Mouse (Mus musculus) embryonic facial prominence, embryonic 14.5 days (tissue): ENCODE results near the gene Prss56. TPM values are rescaled to one million over a fixed set of nuclear protein-coding genes. Genes with fewer than 3 reads are reported as not detected.

Experiments used
- ATAC-seq: fragments of 200-750 bp; cut with Nextera tagmentation; 2 replicates; pipeline ENCODE4 v1.8.0; 2017; ENCODE audit warnings: low read depth, moderate number of reproducible peaks, moderate TSS enrichment
- DNase-seq: peaks from one replicate; pipeline ENCODE4 v3.0.0-alpha.2; 2015; ENCODE audit warnings: low spot score
- H3K27ac ChIP-seq: fragments of 300-500 bp; sonication (generic); replicated peaks from 2 replicates; pipeline ENCODE4 v1.5.1; 2014; ENCODE audit warnings: low read depth, mild to moderate bottlenecking, low read length, moderate library complexity
- H3K27me3 ChIP-seq: fragments of 300-500 bp; sonication (generic); replicated peaks from 2 replicates; pipeline ENCODE4 v1.6.1; 2014; ENCODE audit warnings: low read length; ENCODE audit not compliant: control insufficient read depth, insufficient read depth
- H3K36me3 ChIP-seq: fragments of 300-500 bp; sonication (generic); 2 replicates; pipeline ENCODE4 v1.6.1; 2014; ENCODE audit warnings: low read length, mixed read lengths; ENCODE audit not compliant: control insufficient read depth, insufficient read depth
- H3K4me1 ChIP-seq: fragments of 300-500 bp; sonication (generic); 2 replicates; pipeline ENCODE4 v1.6.1; 2014; ENCODE audit warnings: antibody characterized with exemption, low read length; ENCODE audit not compliant: control insufficient read depth, insufficient read depth
- H3K4me2 ChIP-seq: fragments of 300-500 bp; sonication (generic); 2 replicates; pipeline ENCODE4 v1.6.1; 2014; ENCODE audit warnings: low read depth, mild to moderate bottlenecking, low read length, moderate library complexity, mixed read lengths
- H3K4me3 ChIP-seq: fragments of 300-500 bp; sonication (generic); 2 replicates; pipeline ENCODE4 v1.5.1; 2014; ENCODE audit warnings: low read depth, mild to moderate bottlenecking, low read length
- H3K9ac ChIP-seq: fragments of 300-500 bp; sonication (generic); 2 replicates; pipeline ENCODE4 v1.6.1; 2014; ENCODE audit warnings: low read depth, mild to moderate bottlenecking, low read length, moderate library complexity, mixed read lengths
- H3K9me3 ChIP-seq: fragments of 300-500 bp; sonication (generic); 2 replicates; pipeline ENCODE4 v1.6.1; 2016; ENCODE audit warnings: low read length; ENCODE audit not compliant: control insufficient read depth
- WGBS: fragments of 180-500 bp; shearing (Covaris S2); extraction: QIAGEN DNeasy Blood & Tissue Kit; methylation state at CpG from one replicate; pipeline ENCODE4 v1.1.7; 2014; 5-methylcytosine and 5-hydroxymethylcytosine counted together
- polyA plus RNA-seq: library from polyadenylated mRNA; unstranded; fragments of >200 nt; fragmentation: Nextera tagmentation; extraction: Ambion mirVana; gene quantifications from 2 replicates; pipeline ENCODE4 v1.2.1, GENCODE M21; 2014

Prss56 gene
- polyA plus RNA-seq, 1 experiment from 2014 or later = 1.5 TPM

DNA sequence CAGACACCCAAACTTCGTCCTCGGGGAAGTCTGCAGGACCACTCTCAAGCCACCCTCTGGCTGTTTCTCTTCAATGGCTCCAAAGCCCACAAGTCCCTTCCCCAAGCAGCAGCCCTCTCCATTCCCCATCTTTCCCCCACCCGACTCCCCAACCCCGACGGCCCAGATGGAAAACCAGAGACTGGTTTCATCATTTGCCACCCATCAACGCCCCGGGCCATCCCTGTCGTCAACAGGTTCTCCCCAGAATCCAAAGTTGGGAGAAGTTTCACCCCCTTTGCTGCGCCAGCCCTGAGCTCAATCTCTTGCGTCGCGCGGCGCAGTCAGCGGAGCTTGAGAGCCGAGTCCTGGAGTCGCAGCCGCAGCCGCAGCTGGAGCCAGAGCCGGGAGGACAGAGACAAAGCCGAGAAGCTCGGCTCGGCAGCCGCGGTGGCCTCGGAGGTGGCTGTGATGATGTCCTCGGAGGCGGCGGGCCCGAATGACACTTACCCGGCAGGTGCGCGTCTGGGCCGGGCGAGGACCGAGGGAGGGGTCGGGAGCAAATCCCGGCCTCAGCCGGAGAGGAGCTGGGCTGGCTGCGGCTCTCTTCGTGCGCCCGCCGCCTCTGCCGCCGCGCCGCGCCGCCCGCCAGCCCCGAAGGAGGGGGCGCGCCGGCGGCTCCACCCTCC is 27.4 kb upstream of the Prss56 start:
- Histone ChIP-seq H3K9me3 (no peaks in the 10 kb centered on the region), H3K27ac (no peak overlapping the region), H3K9ac (peak overlapping the region; percentile 42), H3K4me2 (peak overlapping the region; percentile 72), H3K4me3 (peak overlapping the region; percentile 40), H3K36me3 (no peaks in the 10 kb centered on the region), H3K4me1 (no peaks in the 10 kb centered on the region; the same call in 1 of the 2 replicates), H3K27me3 (peaks cover 86% of the 10 kb centered on the region)
- WGBS = 1% methylated on average over 30 of the region's 56 CpGs
- DNase-seq (peak; percentile 42), ATAC-seq (peak; percentile 56; the same call in 1 of the 2 replicates)

DNA sequence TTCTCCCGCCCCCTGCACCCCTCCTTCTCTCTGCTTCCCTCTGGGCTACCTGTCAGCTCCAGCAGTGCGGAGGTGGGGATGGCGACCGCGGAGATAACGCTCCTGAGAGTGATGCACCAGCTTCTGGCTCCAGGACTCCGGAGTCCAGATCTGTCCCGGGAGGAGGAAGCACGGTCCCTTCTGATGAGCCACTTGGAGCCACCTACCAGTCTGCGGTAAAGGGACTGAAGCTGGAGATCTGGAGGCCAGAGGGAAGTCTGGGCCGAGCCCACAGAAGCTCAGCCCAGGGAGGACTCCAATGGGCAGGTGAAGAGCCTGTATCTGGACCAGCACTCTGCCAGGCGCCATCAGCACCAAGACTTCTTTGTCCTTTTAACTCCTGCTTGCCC is 26.9 kb upstream of the Prss56 start, which contains the start of gene Ecel1:
Ecel1 (minus strand) TSS at position 323 of the 389 bp plus-strand sequence.
- no peak for DNase-seq
- Histone ChIP-seq H3K4me3 (peak within 1 kb of the TSS; percentile 40), H3K27ac (no peak within 1 kb of the TSS), H3K9ac (peak within 1 kb of the TSS; percentile 42), H3K27me3 (peaks cover 82% of the 10 kb centered on the region), H3K9me3 (no peaks in the 10 kb centered on the region), H3K4me2 (peak within 1 kb of the TSS; percentile 72), H3K4me1 (no peaks in the 10 kb centered on the region; the same call in 1 of the 2 replicates), H3K36me3 (no peaks in the 10 kb centered on the region)
- ATAC-seq = 0 out of 2 replicates have a peak, but pooled peaks have one; percentile 2
- WGBS = 4% methylated on average over 11 of the region's 12 CpGs

- DNase-seq = no peak
- Histone ChIP-seq H3K36me3 (no peaks in the 10 kb centered on the region), H3K27ac (no peak overlapping the region), H3K9ac (no peak overlapping the region), H3K9me3 (no peaks in the 10 kb centered on the region), H3K4me1 (no peaks in the 10 kb centered on the region), H3K4me2 (no peak overlapping the region), H3K4me3 (no peak overlapping the region), H3K27me3 (peaks cover 52% of the 10 kb centered on the region)
- ATAC-seq = no peak
- WGBS = 80% methylated on average over 3 of the region's 3 CpGs
Measured at GRCm38 (mm10) chr1:87159396-87159795, 23.7 kb upstream of the Prss56 start.

GRCm38 (mm10) chr1:87164164-87164795 is 18.8 kb upstream of the Prss56 start:
- no peak overlapping the region for H3K4me3 ChIP-seq
- H3K4me2 ChIP-seq = no peak overlapping the region
- DNase-seq = no peak
- H3K9me3 ChIP-seq = no peaks in the 10 kb centered on the region
- WGBS = 36% methylated on average over 9 of the region's 11 CpGs
- no peaks in the 10 kb centered on the region for H3K4me1 ChIP-seq
- H3K9ac ChIP-seq = no peak overlapping the region
- peaks cover 14% of the 10 kb centered on the region for H3K27me3 ChIP-seq
- H3K36me3 ChIP-seq = no peaks in the 10 kb centered on the region
- no peak for ATAC-seq
- H3K27ac ChIP-seq = no peak overlapping the region

DNA sequence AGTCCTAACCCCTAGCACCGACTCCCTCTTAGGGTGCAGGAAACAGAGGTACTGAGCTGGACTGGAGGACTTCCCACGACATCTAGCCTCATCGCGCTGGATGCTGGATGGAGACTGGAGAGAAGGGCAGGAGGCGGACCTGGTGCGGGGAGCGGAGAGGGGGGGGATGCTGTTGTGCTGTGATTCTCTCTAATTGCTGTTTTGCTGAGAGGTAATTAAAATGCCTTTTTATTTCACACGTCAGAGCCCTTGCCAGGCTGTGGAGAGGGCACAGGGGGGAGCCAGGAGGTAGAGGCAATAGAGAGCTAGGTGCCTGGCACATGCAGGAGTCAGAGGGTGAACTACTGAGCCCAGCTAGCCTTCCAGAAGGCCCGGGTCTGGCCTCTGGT is 18.3 kb upstream of the Prss56 start:
- Histone ChIP-seq H3K9ac (no peak overlapping the region), H3K4me2 (no peak overlapping the region), H3K4me3 (no peak overlapping the region), H3K9me3 (no peaks in the 10 kb centered on the region), H3K36me3 (no peaks in the 10 kb centered on the region), H3K27ac (no peak overlapping the region), H3K4me1 (no peaks in the 10 kb centered on the region), H3K27me3 (peaks cover 13% of the 10 kb centered on the region)
- 35% methylated on average over 9 of the region's 9 CpGs for WGBS
- DNase-seq (no peak), ATAC-seq (no peak)

DNA sequence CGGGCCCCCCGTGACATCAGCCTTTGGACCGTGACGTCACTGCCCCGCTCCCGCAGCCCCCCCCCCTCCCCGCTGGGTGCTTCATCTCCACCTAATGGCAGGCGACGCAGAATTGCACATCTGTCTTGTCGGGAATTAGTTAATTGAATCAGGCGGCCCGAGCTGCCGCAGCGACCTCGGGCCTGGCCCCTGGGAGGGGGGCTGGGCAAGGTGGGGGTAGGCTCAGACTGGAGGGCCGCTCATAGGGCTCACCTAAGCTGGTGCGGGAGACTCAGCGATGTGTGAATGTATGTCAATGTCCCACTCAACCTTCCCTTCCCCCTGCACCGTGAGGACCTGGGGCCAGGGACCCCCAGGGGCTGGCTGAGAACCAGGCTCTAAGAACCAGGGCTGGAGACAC is 12.7 kb upstream of the Prss56 start:
- Histone ChIP-seq H3K27me3 (peaks cover 9% of the 10 kb centered on the region; the same call in 1 of the 2 replicates), H3K4me2 (peak overlapping the region; percentile 41)

DNA sequence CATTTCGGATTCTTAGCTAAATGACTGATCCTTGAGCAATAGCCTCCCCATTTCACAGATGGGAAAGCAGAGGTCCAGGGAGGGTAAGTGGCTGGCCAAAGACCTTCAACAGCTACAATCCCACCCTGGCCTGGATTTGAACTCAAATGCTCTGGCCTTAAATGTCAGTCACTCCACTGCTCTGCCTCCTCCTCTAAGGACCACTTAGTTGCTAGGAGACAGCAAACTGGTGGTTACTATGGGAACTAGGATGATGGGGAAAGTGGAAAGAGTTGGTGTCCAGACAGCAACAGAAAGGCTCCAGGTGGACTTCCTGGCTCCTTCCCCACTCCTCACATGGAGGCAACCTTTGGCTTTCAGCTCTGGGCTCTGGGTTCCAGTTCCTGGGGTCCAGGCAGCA is 11.8 kb upstream of the Prss56 start:
- H3K27ac ChIP-seq = no peak overlapping the region
- H3K4me3 ChIP-seq = no peak overlapping the region
- ATAC-seq (no peak), DNase-seq (no peak)
- peaks cover 14% of the 10 kb centered on the region; the same call in 1 of the 2 replicates for H3K4me1 ChIP-seq
- H3K9me3 ChIP-seq = no peaks in the 10 kb centered on the region
- WGBS = 100% methylated on average over 1 of the region's 1 CpGs
- H3K36me3 ChIP-seq = no peaks in the 10 kb centered on the region
- H3K4me2 ChIP-seq = no peak overlapping the region
- H3K27me3 ChIP-seq = peaks cover 8% of the 10 kb centered on the region; the same call in 1 of the 2 replicates
- H3K9ac ChIP-seq = no peak overlapping the region

More for the DNA sequence above, 12.7 kb upstream of the Prss56 start:
- peaks cover 5% of the 10 kb centered on the region; the same call in 1 of the 2 replicates for H3K4me1 ChIP-seq
- H3K36me3 ChIP-seq = no peaks in the 10 kb centered on the region
- WGBS = 10% methylated on average over 14 of the region's 19 CpGs
- no peak overlapping the region for H3K27ac ChIP-seq
- H3K9ac ChIP-seq = peak overlapping the region; percentile 32; the same call in 1 of the 2 replicates
- ATAC-seq = no peak
- no peak for DNase-seq
- no peaks in the 10 kb centered on the region for H3K9me3 ChIP-seq
- H3K4me3 ChIP-seq = no peak overlapping the region

DNA sequence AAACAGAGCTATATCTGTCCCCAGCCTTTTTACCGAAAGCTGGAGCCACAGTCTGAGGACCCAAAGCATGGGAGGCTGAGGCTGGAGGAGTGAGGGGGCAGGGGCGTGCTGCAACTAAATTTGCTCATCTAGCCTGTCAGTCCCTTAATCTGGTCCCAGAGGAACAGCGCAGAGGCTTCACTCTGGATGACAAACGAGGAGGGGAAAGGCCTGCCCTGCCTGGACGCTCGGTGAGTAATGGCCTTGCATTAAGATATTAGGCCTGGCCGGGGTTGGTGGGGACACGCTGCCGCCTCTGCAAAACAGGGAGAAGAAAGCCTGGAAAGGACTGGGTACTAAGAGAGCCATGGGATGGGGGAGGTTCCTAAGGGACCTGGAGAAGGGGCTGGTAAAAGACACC is 10.8 kb upstream of the Prss56 start:
- H3K36me3 ChIP-seq = no peaks in the 10 kb centered on the region
- peaks cover 8% of the 10 kb centered on the region; the same call in 1 of the 2 replicates for H3K27me3 ChIP-seq
- no peaks in the 10 kb centered on the region for H3K9me3 ChIP-seq
- H3K4me2 ChIP-seq = no peak overlapping the region
- WGBS = 44% methylated on average over 9 of the region's 9 CpGs
- ATAC-seq (no peak), DNase-seq (no peak)
- no peak overlapping the region for H3K9ac ChIP-seq
- no peak overlapping the region for H3K27ac ChIP-seq
- H3K4me1 ChIP-seq = peaks cover 15% of the 10 kb centered on the region; the same call in 1 of the 2 replicates
- no peak overlapping the region for H3K4me3 ChIP-seq
